Mouse (Mus musculus) intestine, embryonic 14.5 days (tissue): Measurements from ENCODE around the gene Anxa6. TPM values are rescaled to one million over a fixed set of nuclear protein-coding genes. Genes with fewer than 3 reads are reported as not detected.

Experiments used
- ATAC-seq: fragments of 200-750 bp; cut with Nextera tagmentation; replicated peaks from 2 replicates; pipeline ENCODE4 v1.8.0; 2017; ENCODE audit warnings: low read depth, moderate number of reproducible peaks, moderate TSS enrichment, moderate library complexity; ENCODE audit not compliant: low FRiP score, low TSS enrichment
- DNase-seq: peaks from one replicate; pipeline ENCODE4 v3.0.0-alpha.2; 2018; ENCODE audit warnings: low spot score
- H3K27ac ChIP-seq: fragments of 300-500 bp; sonication (generic); 2 replicates; pipeline ENCODE4 v1.5.1; 2014; ENCODE audit warnings: low read depth, mild to moderate bottlenecking, control low read depth
- H3K27me3 ChIP-seq: fragments of 300-500 bp; sonication (generic); replicated peaks from 2 replicates; pipeline ENCODE4 v1.6.1; 2014; ENCODE audit warnings: low read length, control low read depth; ENCODE audit not compliant: control insufficient read depth, insufficient read depth
- H3K36me3 ChIP-seq: fragments of 300-500 bp; sonication (generic); 2 replicates; pipeline ENCODE4 v1.6.1; 2014; ENCODE audit warnings: low read length, control low read depth; ENCODE audit not compliant: control insufficient read depth, insufficient read depth
- H3K4me1 ChIP-seq: fragments of 300-500 bp; sonication (generic); replicated peaks from 2 replicates; pipeline ENCODE4 v1.6.1; 2014; ENCODE audit warnings: low read length, control low read depth, mixed read lengths; ENCODE audit not compliant: control insufficient read depth, insufficient read depth
- H3K4me2 ChIP-seq: fragments of 300-500 bp; sonication (generic); 2 replicates; pipeline ENCODE4 v1.6.1; 2014; ENCODE audit warnings: low read length
- H3K4me3 ChIP-seq: fragments of 300-500 bp; sonication (generic); 2 replicates; pipeline ENCODE4 v1.5.1; 2014; ENCODE audit warnings: low read depth, low read length, control low read depth, mixed read lengths
- H3K9ac ChIP-seq: fragments of 300-500 bp; sonication (generic); 2 replicates; pipeline ENCODE4 v1.6.1; 2014; ENCODE audit warnings: mild to moderate bottlenecking, low read length
- H3K9me3 ChIP-seq: fragments of 300-500 bp; sonication (generic); 2 replicates; pipeline ENCODE4 v1.6.1; 2016; ENCODE audit warnings: low read length, control low read depth; ENCODE audit not compliant: control insufficient read depth
- WGBS: fragments of 180-500 bp; shearing (Covaris S2); extraction: QIAGEN DNeasy Blood & Tissue Kit; methylation state at CpG from one replicate; pipeline ENCODE4 v1.1.7; 2014; 5-methylcytosine and 5-hydroxymethylcytosine counted together
- polyA plus RNA-seq: library from polyadenylated mRNA; unstranded; fragments of >200 nt; fragmentation: Nextera tagmentation; extraction: Ambion mirVana; gene quantifications from 2 replicates; pipeline ENCODE4 v1.2.1, GENCODE M21; 2014

Anxa6 gene
- polyA plus RNA-seq, 1 experiment from 2014 or later: 327 TPM

DNA sequence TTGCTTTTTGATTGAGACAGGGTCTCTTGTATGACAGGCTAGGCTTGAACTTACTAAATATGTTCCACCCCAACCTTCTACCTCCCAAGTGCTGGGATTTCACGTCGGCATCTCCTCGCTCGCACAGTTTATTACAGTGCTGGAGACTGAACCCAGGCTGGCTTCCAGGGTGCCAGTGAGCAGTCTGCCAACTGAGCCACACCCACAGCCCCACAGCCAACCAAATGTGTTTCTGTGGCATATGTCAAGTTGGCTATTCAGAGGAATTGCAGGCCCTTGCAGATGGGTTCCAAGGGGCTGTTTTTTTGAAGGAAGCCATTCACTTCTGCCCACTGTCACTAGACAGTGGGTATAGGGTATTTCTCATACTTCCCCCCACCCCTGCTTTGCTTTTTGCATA is 7.3 kb downstream of the Anxa6 start:
- Histone ChIP-seq H3K27me3 (no peaks in the 10 kb centered on the region), H3K4me2 (no peak overlapping the region), H3K36me3 (peaks cover 21% of the 10 kb centered on the region), H3K9ac (no peak overlapping the region), H3K9me3 (no peaks in the 10 kb centered on the region), H3K27ac (peak overlapping the region; percentile 6; the same call in 1 of the 2 replicates), H3K4me1 (peaks cover 95% of the 10 kb centered on the region), H3K4me3 (no peak overlapping the region)
- DNase-seq (no peak), ATAC-seq (no peak)
- 86% methylated on average over 4 of the region's 4 CpGs for WGBS

DNA sequence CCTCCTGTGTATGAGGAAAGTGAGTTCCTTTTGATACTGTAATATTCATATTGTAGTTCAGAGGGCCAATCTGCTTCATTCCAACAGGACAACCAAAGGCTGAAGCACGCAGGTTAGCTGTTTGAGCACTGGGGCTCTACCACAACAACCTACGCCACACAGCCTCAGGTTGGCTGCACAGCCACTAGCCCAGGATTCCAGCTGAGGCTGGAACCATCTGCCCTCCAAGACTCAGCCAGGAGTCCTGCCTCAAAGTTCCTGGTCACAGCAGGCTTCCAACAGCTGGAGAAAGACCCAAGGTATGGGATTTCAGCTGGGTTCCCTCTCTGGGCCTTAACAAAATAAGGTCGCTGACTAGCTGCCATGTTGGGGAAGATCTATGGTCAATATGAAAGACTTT is 9.7 kb downstream of the Anxa6 start:
- DNase-seq (no peak), ATAC-seq (no peak)
- H3K36me3 ChIP-seq: peaks cover 40% of the 10 kb centered on the region
- 38% methylated on average over 3 of the region's 3 CpGs for WGBS
- peak overlapping the region; percentile 45 for H3K4me2 ChIP-seq
- H3K9me3 ChIP-seq: no peaks in the 10 kb centered on the region
- peak overlapping the region; percentile 99 for H3K27ac ChIP-seq
- peaks cover 85% of the 10 kb centered on the region for H3K4me1 ChIP-seq
- H3K4me3 ChIP-seq: no peak overlapping the region
- H3K27me3 ChIP-seq: no peaks in the 10 kb centered on the region
- peak overlapping the region; percentile 31 for H3K9ac ChIP-seq

DNA sequence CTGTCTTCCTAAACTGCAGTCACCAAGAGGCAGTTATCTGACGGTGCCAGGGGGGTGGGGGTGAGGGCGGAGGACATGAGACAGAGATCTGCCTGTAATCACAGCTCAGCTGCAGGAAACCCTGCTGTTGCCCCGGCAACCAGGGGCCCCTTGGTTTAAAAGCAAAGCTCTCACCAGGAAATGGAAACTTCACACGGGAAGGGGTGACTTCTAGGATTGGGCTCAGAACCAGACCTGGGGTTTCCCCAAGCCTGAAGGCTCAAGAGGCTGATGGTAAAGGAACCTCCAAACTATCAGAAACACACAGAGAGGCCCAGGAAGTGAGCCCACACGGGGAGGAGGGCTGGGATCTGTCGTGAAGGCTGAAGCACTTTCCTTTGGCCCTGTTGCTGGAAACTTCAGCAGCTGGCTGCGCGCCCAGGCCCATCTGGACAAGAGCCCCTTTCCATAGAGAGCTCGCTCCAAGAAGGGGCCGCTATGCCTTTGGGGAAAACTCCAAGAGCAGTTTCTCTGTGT is 10.1 kb downstream of the Anxa6 start:
- Histone ChIP-seq H3K36me3 (peaks cover 44% of the 10 kb centered on the region), H3K9me3 (no peaks in the 10 kb centered on the region), H3K27me3 (no peaks in the 10 kb centered on the region), H3K9ac (peak overlapping the region; percentile 31), H3K4me1 (peaks cover 82% of the 10 kb centered on the region), H3K27ac (peak overlapping the region; percentile 99), H3K4me3 (no peak overlapping the region), H3K4me2 (peak overlapping the region; percentile 45)
- DNase-seq (peak; percentile 93), ATAC-seq (peak; percentile 77)
- 1% methylated on average over 10 of the region's 10 CpGs for WGBS

DNA sequence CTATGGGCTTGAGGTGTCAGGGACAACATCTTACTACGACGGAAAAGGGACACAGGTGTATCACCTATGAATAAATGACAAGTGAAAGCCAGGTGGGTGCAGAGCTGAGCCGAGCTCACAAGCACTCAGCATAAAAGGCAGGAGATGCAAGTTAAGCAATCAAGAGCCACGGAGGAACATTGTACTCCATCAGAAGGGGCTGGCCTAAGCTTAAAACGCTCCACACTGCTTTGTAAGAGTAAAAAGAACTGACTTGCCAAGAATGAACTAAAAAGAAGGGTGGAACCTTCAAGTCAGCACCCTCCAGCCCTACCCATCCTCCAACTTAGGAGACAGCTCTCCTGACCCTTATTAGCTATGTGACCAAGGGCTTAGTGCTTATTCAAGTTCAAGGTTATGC is 10.7 kb downstream of the Anxa6 start:
- no peak overlapping the region; the same call in 1 of the 2 replicates for H3K4me3 ChIP-seq
- ATAC-seq (no peak), DNase-seq (no peak)
- H3K4me2 ChIP-seq: peak overlapping the region; percentile 45
- peak overlapping the region; percentile 99 for H3K27ac ChIP-seq
- 47% methylated on average over 5 of the region's 5 CpGs for WGBS
- H3K4me1 ChIP-seq: peaks cover 78% of the 10 kb centered on the region
- peaks cover 50% of the 10 kb centered on the region for H3K36me3 ChIP-seq
- H3K27me3 ChIP-seq: no peaks in the 10 kb centered on the region
- H3K9me3 ChIP-seq: no peaks in the 10 kb centered on the region
- H3K9ac ChIP-seq: peak overlapping the region; percentile 31

DNA sequence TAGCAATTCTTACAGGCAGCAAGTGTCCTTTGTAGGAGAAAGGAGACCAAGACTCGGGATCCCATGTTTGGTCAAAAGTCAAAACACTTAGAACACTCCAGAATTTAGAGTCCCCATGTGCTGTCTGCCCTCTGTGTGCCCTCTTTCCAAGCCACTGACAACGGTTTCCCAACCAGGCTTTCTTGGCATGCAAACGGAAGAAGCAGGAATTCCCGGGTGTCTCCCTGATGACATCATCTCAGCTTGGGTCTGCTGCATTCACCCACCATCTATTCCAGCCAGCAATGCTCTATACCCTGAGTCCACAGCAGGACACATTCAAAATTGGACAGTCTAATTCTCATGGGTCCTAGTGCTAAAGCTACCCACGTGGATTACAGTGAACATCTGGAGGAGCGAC is 11.4 kb downstream of the Anxa6 start:
- H3K4me2 ChIP-seq: peak overlapping the region; percentile 45
- peaks cover 51% of the 10 kb centered on the region for H3K36me3 ChIP-seq
- peak overlapping the region; percentile 99 for H3K27ac ChIP-seq
- H3K4me1 ChIP-seq: peaks cover 71% of the 10 kb centered on the region
- H3K9me3 ChIP-seq: no peaks in the 10 kb centered on the region
- H3K9ac ChIP-seq: 0 out of 2 replicates have a peak overlapping the region, but pooled peaks have one; percentile 31
- DNase-seq (no peak), ATAC-seq (no peak)
- no peaks in the 10 kb centered on the region for H3K27me3 ChIP-seq
- H3K4me3 ChIP-seq: no peak overlapping the region
- 33% methylated on average over 6 of the region's 6 CpGs for WGBS

DNA sequence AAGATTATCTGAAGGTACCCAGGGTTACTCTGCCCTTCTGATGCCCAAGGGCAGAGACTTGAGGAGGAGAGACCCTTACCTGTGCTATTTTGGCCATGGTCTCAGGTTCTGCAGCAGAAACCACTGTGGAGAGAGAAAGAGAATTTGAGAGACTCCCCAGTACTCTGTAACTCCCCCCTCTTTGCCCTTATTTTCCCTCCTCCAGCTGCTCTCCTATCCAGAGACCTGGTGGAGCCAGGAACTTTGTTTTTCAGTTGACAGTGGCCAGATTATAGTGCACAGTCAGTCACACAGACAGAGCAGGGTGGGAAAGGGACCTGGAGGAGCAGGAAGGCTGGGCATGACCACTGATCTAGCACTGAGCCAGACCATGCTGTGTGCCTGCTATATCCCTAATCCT is 11.8 kb downstream of the Anxa6 start:
- Histone ChIP-seq H3K4me3 (no peak overlapping the region), H3K9me3 (no peaks in the 10 kb centered on the region), H3K36me3 (peaks cover 49% of the 10 kb centered on the region), H3K27ac (peak overlapping the region; percentile 99), H3K27me3 (no peaks in the 10 kb centered on the region), H3K4me1 (peaks cover 68% of the 10 kb centered on the region), H3K4me2 (no peak overlapping the region), H3K9ac (no peak overlapping the region)
- DNase-seq (no peak), ATAC-seq (no peak)

DNA sequence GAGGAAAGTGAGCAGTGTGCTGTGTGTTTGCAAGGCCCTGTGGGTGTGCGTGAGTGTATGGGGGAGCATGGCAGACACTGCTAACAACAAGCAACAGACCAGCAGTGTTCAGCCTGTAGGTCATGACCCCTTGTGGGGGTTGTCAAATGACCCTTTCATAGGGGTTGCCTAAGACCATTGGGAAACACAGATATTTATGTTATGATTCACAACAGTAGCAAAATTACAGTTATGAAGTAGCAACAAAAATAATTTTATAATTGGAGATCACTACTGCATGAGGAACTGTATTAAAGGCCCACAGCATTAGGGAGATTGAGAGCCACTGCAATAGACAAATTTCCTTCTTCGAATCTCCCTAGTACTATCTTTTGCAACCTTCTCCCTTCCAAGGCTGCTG is 13.5 kb downstream of the Anxa6 start:
- no peaks in the 10 kb centered on the region for H3K9me3 ChIP-seq
- WGBS: 77% methylated on average over 2 of the region's 2 CpGs
- H3K36me3 ChIP-seq: peaks cover 51% of the 10 kb centered on the region
- H3K27me3 ChIP-seq: no peaks in the 10 kb centered on the region
- H3K27ac ChIP-seq: no peak overlapping the region
- peaks cover 52% of the 10 kb centered on the region for H3K4me1 ChIP-seq
- no peak overlapping the region for H3K4me3 ChIP-seq
- DNase-seq: no peak
- no peak overlapping the region for H3K9ac ChIP-seq
- no peak overlapping the region for H3K4me2 ChIP-seq
- ATAC-seq: no peak

DNA sequence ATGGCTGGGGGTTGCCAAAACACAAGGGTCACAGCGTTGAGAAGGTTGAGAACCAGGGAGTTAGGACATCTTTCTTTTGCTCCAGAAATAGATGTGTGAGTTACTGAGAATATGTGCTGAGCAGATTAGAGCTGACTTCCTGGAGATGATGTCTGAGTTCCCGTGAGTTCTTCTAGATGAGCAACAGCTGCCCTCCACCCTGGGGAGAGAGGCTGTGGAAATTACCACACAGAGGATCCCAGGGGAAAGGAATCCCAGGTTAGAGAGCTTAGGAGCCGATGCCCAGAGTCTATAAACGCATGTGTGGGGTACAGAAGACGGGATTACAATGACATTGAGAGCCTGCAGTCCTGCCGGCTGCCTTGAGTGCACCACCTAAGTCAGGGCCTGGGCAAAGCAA is 15.2 kb downstream of the Anxa6 start:
- Histone ChIP-seq H3K4me2 (no peak overlapping the region), H3K4me1 (peaks cover 35% of the 10 kb centered on the region), H3K36me3 (peaks cover 68% of the 10 kb centered on the region), H3K27me3 (no peaks in the 10 kb centered on the region), H3K9ac (no peak overlapping the region), H3K27ac (no peak overlapping the region), H3K4me3 (no peak overlapping the region), H3K9me3 (no peaks in the 10 kb centered on the region)
- ATAC-seq (no peak), DNase-seq (no peak)
- WGBS: 51% methylated on average over 6 of the region's 6 CpGs

DNA sequence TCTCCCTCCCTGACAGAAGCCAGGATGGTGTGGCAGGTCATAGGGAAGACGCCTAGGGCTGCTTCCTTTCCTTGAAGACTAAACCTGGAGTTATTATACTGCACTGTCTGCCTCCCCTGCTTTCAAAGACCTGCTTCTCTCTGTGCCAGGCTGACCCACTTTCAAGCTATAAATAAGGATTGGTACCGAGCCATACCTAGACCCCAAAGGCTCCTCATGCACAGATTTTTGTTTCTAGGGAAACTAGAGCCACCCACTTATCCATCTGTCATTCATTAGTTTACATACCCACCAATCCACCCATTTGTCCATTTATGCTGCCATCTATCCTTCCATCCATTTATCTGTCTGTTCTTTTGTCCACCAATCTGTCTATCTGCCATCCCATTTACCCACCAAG is 16.0 kb downstream of the Anxa6 start:
- Histone ChIP-seq H3K27ac (no peak overlapping the region), H3K36me3 (peaks cover 76% of the 10 kb centered on the region), H3K4me1 (peaks cover 27% of the 10 kb centered on the region), H3K9ac (no peak overlapping the region), H3K27me3 (no peaks in the 10 kb centered on the region), H3K4me2 (no peak overlapping the region), H3K4me3 (no peak overlapping the region), H3K9me3 (no peaks in the 10 kb centered on the region)
- ATAC-seq (no peak), DNase-seq (no peak)
- WGBS: 69% methylated on average over 2 of the region's 2 CpGs
